Mouse (Mus musculus) liver, embryonic 15.5 days (tissue): ENCODE measurements around the gene Trmt10a. TPM values are rescaled to one million over a fixed set of nuclear protein-coding genes. Genes with fewer than 3 reads are reported as not detected.

Experiments
- ATAC-seq: fragments of 200-750 bp; cut with Nextera tagmentation; 2 replicates; pipeline ENCODE4 v1.8.0; 2017; ENCODE audit warnings: moderate number of reproducible peaks, mild to moderate bottlenecking, moderate library complexity; ENCODE audit not compliant: insufficient read depth
- H3K27ac ChIP-seq: fragments of 300-500 bp; sonication (generic); replicated peaks from 2 replicates; pipeline ENCODE4 v1.5.1; 2015; ENCODE audit warnings: mild to moderate bottlenecking, inconsistent platforms
- H3K27me3 ChIP-seq: fragments of 300-500 bp; sonication (generic); 2 replicates; pipeline ENCODE4 v1.6.1; 2015; ENCODE audit warnings: mild to moderate bottlenecking, inconsistent platforms
- H3K36me3 ChIP-seq: fragments of 300-500 bp; sonication (generic); replicated peaks from 2 replicates; pipeline ENCODE4 v1.6.1; 2015; ENCODE audit warnings: moderate library complexity, mild to moderate bottlenecking, inconsistent platforms
- H3K4me1 ChIP-seq: fragments of 300-500 bp; sonication (generic); replicated peaks from 2 replicates; pipeline ENCODE4 v1.6.1; 2015; ENCODE audit warnings: inconsistent platforms
- H3K4me2 ChIP-seq: fragments of 300-500 bp; sonication (generic); 2 replicates; pipeline ENCODE4 v1.6.1; 2015; ENCODE audit warnings: moderate library complexity, mild to moderate bottlenecking, inconsistent platforms
- H3K4me3 ChIP-seq: fragments of 300-500 bp; sonication (generic); replicated peaks from 2 replicates; pipeline ENCODE4 v1.5.1; 2015; ENCODE audit warnings: mild to moderate bottlenecking, inconsistent platforms
- H3K9ac ChIP-seq: fragments of 300-500 bp; sonication (generic); 2 replicates; pipeline ENCODE4 v1.6.1; 2015; ENCODE audit warnings: moderate library complexity, mild to moderate bottlenecking, inconsistent platforms
- H3K9me3 ChIP-seq: fragments of 300-500 bp; sonication (generic); replicated peaks from 2 replicates; pipeline ENCODE4 v1.6.1; 2016; ENCODE audit warnings: inconsistent platforms
- WGBS: fragments of 180-500 bp; shearing (Covaris S2); methylation state at CpG from one replicate; pipeline ENCODE4 v1.1.7; 2015; ENCODE audit warnings: mixed read lengths; ENCODE audit not compliant: insufficient replicate concordance; 5-methylcytosine and 5-hydroxymethylcytosine counted together
- polyA plus RNA-seq: library from polyadenylated mRNA; unstranded; fragments of >200 nt; fragmentation: Nextera tagmentation; extraction: Ambion mirVana; gene quantifications from 2 replicates; pipeline ENCODE4 v1.2.1, GENCODE M21; 2015

Trmt10a gene
- polyA plus RNA-seq, 1 experiment from 2014 or later: 4.8 TPM

GRCm38 (mm10) chr3:138162553-138163183 is 19.4 kb downstream of the Trmt10a start:
- Histone ChIP-seq H3K4me1 (no peaks in the 10 kb centered on the region), H3K4me2 (no peak overlapping the region), H3K27ac (no peak overlapping the region), H3K9me3 (no peaks in the 10 kb centered on the region), H3K9ac (no peak overlapping the region), H3K36me3 (0 out of 2 replicates have a peak, but pooled peaks cover 3% of the 10 kb centered on the region), H3K27me3 (no peaks in the 10 kb centered on the region), H3K4me3 (no peak overlapping the region)
- ATAC-seq: no peak
- 49% methylated on average over 4 of the region's 4 CpGs for WGBS

GRCm38 (mm10) chr3:138173291-138173690 is 30.0 kb downstream of the Trmt10a start:
- no peak for ATAC-seq
- Histone ChIP-seq H3K27me3 (no peaks in the 10 kb centered on the region), H3K36me3 (no peaks in the 10 kb centered on the region), H3K4me3 (no peak overlapping the region), H3K27ac (no peak overlapping the region), H3K4me2 (no peak overlapping the region), H3K4me1 (no peaks in the 10 kb centered on the region), H3K9ac (no peak overlapping the region), H3K9me3 (no peaks in the 10 kb centered on the region)
- WGBS: 71% methylated on average over 10 of the region's 10 CpGs

- no peak for ATAC-seq
- Histone ChIP-seq H3K9me3 (no peaks in the 10 kb centered on the region), H3K27ac (no peak overlapping the region), H3K9ac (no peak overlapping the region), H3K4me3 (no peak overlapping the region), H3K4me1 (no peaks in the 10 kb centered on the region), H3K36me3 (no peaks in the 10 kb centered on the region), H3K4me2 (no peak overlapping the region), H3K27me3 (no peaks in the 10 kb centered on the region)
- 81% methylated on average over 6 of the region's 6 CpGs for WGBS
Measured at GRCm38 (mm10) chr3:138175551-138175950, 32.3 kb downstream of the Trmt10a start.

GRCm38 (mm10) chr3:138182019-138182418 is 38.8 kb downstream of the Trmt10a start:
- H3K36me3 ChIP-seq: no peaks in the 10 kb centered on the region

GRCm38 (mm10) chr3:138183371-138183770 is 40.1 kb downstream of the Trmt10a start:
- no peak for ATAC-seq
- H3K4me1 ChIP-seq: no peaks in the 10 kb centered on the region
- no peak overlapping the region for H3K4me2 ChIP-seq
- H3K4me3 ChIP-seq: no peak overlapping the region
- no peak overlapping the region for H3K27ac ChIP-seq
- no peaks in the 10 kb centered on the region for H3K27me3 ChIP-seq
- H3K9ac ChIP-seq: no peak overlapping the region
- H3K36me3 ChIP-seq: no peaks in the 10 kb centered on the region
- 69% methylated on average over 7 of the region's 7 CpGs for WGBS
- H3K9me3 ChIP-seq: no peaks in the 10 kb centered on the region

More at GRCm38 (mm10) chr3:138182019-138182418, 38.8 kb downstream of the Trmt10a start:
- ATAC-seq: no peak
- Histone ChIP-seq H3K4me1 (no peaks in the 10 kb centered on the region), H3K27me3 (no peaks in the 10 kb centered on the region), H3K27ac (no peak overlapping the region), H3K4me3 (no peak overlapping the region), H3K4me2 (no peak overlapping the region), H3K9ac (no peak overlapping the region), H3K9me3 (no peaks in the 10 kb centered on the region)
- 54% methylated on average over 2 of the region's 2 CpGs for WGBS

GRCm38 (mm10) chr3:138185290-138185689 is 42.0 kb downstream of the Trmt10a start:
- no peaks in the 10 kb centered on the region for H3K9me3 ChIP-seq
- no peak overlapping the region for H3K27ac ChIP-seq
- H3K9ac ChIP-seq: no peak overlapping the region
- H3K36me3 ChIP-seq: no peaks in the 10 kb centered on the region
- no peak overlapping the region for H3K4me2 ChIP-seq
- H3K4me1 ChIP-seq: no peaks in the 10 kb centered on the region
- no peak for ATAC-seq
- no peaks in the 10 kb centered on the region for H3K27me3 ChIP-seq
- WGBS: 46% methylated on average over 4 of the region's 4 CpGs
- no peak overlapping the region for H3K4me3 ChIP-seq

- 81% methylated on average over 26 of the region's 26 CpGs for WGBS
- Histone ChIP-seq H3K36me3 (no peaks in the 10 kb centered on the region), H3K9ac (no peak overlapping the region), H3K27ac (no peak overlapping the region), H3K4me1 (no peaks in the 10 kb centered on the region), H3K27me3 (no peaks in the 10 kb centered on the region), H3K9me3 (no peaks in the 10 kb centered on the region), H3K4me2 (no peak overlapping the region), H3K4me3 (no peak overlapping the region)
- no peak for ATAC-seq
Measured at GRCm38 (mm10) chr3:138185995-138186930, 43.0 kb downstream of the Trmt10a start.

- H3K9ac ChIP-seq: no peak overlapping the region
Measured at GRCm38 (mm10) chr3:138192260-138192659, 49.0 kb downstream of the Trmt10a start.

GRCm38 (mm10) chr3:138193683-138194302 is 50.5 kb downstream of the Trmt10a start, which contains the start of gene 4930579F01Rik:
Gene 4930579F01Rik (minus strand): TSS chr3:138193825.
- no peak within 1 kb of the TSS for H3K4me3 ChIP-seq
- no peaks in the 10 kb centered on the region for H3K4me1 ChIP-seq
- no peaks in the 10 kb centered on the region for H3K27me3 ChIP-seq
- no peak for ATAC-seq
- no peak within 1 kb of the TSS for H3K4me2 ChIP-seq
- H3K36me3 ChIP-seq: no peaks in the 10 kb centered on the region
- H3K9me3 ChIP-seq: no peaks in the 10 kb centered on the region
- WGBS: 60% methylated on average over 15 of the region's 15 CpGs
- H3K27ac ChIP-seq: no peak within 1 kb of the TSS
- no peak within 1 kb of the TSS for H3K9ac ChIP-seq

More at GRCm38 (mm10) chr3:138192260-138192659, 49.0 kb downstream of the Trmt10a start:
- Histone ChIP-seq H3K4me3 (no peak overlapping the region), H3K27me3 (no peaks in the 10 kb centered on the region), H3K9me3 (no peaks in the 10 kb centered on the region), H3K27ac (no peak overlapping the region), H3K36me3 (no peaks in the 10 kb centered on the region), H3K4me1 (no peaks in the 10 kb centered on the region), H3K4me2 (no peak overlapping the region)
- WGBS: 65% methylated on average over 7 of the region's 7 CpGs
- no peak for ATAC-seq

- no peaks in the 10 kb centered on the region for H3K9me3 ChIP-seq
- H3K4me3 ChIP-seq: no peak overlapping the region
- no peaks in the 10 kb centered on the region for H3K4me1 ChIP-seq
- no peaks in the 10 kb centered on the region for H3K27me3 ChIP-seq
- H3K27ac ChIP-seq: no peak overlapping the region
- no peak overlapping the region for H3K9ac ChIP-seq
- 75% methylated on average over 14 of the region's 14 CpGs for WGBS
- ATAC-seq: no peak
- no peaks in the 10 kb centered on the region for H3K36me3 ChIP-seq
- H3K4me2 ChIP-seq: no peak overlapping the region
Measured at GRCm38 (mm10) chr3:138197093-138197492, 53.8 kb downstream of the Trmt10a start.

GRCm38 (mm10) chr3:138197556-138197955 is 54.3 kb downstream of the Trmt10a start:
- H3K9ac ChIP-seq: no peak overlapping the region
- H3K4me1 ChIP-seq: no peaks in the 10 kb centered on the region
- no peak for ATAC-seq
- H3K4me3 ChIP-seq: no peak overlapping the region
- H3K9me3 ChIP-seq: no peaks in the 10 kb centered on the region
- 62% methylated on average over 9 of the region's 9 CpGs for WGBS
- no peak overlapping the region for H3K27ac ChIP-seq
- no peaks in the 10 kb centered on the region for H3K36me3 ChIP-seq
- H3K4me2 ChIP-seq: no peak overlapping the region
- no peaks in the 10 kb centered on the region for H3K27me3 ChIP-seq
